Mouse (Mus musculus): ENCODE results near the gene Fbxl22.
A peak's percentile ranks its signal among the peaks of the same experiment; 100 is the strongest.

Gene Fbxl22

GRCm38 (mm10) chr9:66514256-66514770 lies at the start of gene Fbxl22:
Gene Fbxl22 (minus strand): TSS chr9:66514593.
- DNase-seq: peak; percentile 76 to 83

- no peak for DNase-seq
Observed at GRCm38 (mm10) chr9:66562215-66562614, 47.8 kb upstream of the Fbxl22 start.

GRCm38 (mm10) chr9:66561496-66561895 lies 47.1 kb upstream of the Fbxl22 start:
- no peak for DNase-seq

DNA sequence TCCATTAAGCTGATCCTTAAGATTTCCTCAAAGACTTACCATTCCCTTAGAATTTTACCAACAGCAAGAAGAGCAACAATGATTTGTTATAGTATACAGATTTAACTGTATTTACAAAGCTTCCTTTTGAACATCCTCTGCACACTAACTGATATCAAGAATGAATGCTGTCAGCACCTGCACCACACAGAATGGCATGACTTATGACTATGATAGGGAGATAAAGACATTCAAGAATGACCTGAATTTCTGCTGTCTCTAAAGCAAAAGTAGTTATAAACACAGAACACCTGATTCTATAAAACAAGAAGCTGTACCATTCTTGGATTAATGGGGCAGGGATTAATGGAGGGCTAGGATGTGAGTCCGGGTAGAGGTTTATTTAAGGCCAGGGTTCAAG lies 46.3 kb upstream of the Fbxl22 start:
- DNase-seq: no peak

DNA sequence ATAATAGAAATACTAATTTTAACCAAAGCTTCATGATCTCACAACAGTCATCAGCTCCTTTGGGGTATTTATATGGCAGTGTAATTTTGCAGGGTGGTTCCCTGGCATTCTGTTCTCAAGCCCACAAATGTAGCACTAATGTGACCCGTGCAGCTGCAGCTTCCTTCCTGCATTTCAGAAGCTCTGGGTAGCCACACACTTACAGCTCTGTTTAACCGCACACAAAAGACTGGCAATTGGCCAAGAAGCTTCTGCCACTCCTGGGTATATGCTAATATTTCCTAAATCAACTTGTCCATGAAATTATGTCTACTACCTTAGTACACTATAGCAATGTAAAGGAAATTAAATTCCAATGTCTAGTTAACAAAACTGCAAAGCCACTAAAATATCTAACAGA lies 45.9 kb upstream of the Fbxl22 start:
- peak; percentile 22 to 44 for DNase-seq

DNA sequence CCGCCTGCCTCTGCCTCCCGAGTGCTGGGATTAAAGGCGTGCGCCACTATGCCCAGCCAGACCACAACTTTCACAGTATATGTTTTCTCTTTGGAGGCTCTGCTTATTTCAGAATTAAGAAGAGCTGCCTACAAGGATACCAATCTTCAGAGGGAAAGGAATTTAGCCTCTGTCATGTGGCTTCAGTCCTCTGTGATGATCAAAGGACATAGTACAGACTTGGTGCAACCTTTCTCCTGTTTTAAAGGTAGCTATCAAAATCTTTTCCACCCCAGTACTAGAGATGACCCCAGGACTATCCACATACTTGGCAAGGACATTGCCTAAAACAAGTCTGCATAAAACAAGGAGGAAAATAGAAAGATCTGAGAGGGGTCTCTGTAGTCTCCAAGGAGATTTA lies 44.6 kb upstream of the Fbxl22 start:
- DNase-seq: no peak

DNA sequence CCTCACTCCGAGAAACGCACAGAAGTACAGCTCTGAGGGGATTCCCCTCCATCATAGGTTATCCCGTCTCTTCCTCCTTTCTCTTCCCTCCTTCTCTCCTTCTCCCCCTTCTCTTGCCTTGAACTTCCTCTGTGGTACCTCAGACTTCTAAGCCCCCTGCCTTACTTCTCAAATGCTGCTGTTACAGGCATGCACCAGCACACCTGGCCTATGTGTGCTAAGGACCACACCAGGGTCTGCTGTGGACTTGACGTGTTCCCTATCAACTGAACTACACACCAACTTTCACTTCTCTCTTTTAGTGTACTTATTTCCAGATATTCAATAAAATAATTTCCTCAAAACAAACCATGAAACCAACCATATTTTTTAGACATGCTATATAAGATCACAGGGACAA lies 28.4 kb upstream of the Fbxl22 start:
- no peak for DNase-seq

- no peak for DNase-seq
Observed at GRCm38 (mm10) chr9:66521595-66521994, 7.2 kb upstream of the Fbxl22 start.

DNA sequence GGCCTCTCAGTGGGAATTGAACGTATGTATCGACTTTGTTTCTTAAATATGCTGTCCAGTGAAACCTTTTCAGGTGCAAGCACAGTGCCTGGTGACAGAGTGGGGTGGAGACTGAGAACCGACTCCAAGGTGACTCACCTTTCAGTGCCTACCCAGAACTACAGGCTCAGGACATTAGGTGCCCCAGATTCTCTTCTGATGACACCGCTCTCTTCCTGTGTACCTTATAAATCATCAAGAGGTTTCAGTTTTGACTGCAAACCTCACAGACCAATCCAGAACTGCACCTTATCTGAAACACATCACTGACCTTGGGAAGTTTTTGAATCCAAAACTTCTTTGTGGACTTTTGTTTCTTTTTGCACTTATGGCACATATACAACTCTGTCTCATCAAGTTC lies 5.9 kb upstream of the Fbxl22 start:
- no peak for DNase-seq

- DNase-seq: no peak
Observed at GRCm38 (mm10) chr9:66518901-66519300, 4.5 kb upstream of the Fbxl22 start.

GRCm38 (mm10) chr9:66518251-66518650 lies 3.9 kb upstream of the Fbxl22 start:
- no peak for DNase-seq

DNA sequence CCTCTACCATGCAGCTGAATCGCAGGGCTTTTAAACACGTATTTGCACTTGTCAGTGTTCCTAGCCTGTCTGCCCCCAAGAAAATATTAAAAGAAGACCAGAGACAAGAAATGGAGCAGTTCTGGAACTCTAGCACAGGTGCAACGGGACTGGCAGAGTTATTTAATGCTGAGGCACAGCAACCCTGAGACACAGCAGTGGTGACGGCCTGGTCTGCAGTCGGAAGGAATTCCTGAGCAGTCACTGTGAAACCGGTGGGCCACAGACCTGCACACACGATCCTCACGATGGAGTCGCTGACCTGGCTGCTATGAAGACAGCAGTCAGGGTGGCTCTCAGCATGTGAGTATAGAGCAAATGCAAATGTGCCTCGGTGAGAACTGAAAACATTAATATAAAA lies 3.4 kb upstream of the Fbxl22 start:
- no peak for DNase-seq

DNA sequence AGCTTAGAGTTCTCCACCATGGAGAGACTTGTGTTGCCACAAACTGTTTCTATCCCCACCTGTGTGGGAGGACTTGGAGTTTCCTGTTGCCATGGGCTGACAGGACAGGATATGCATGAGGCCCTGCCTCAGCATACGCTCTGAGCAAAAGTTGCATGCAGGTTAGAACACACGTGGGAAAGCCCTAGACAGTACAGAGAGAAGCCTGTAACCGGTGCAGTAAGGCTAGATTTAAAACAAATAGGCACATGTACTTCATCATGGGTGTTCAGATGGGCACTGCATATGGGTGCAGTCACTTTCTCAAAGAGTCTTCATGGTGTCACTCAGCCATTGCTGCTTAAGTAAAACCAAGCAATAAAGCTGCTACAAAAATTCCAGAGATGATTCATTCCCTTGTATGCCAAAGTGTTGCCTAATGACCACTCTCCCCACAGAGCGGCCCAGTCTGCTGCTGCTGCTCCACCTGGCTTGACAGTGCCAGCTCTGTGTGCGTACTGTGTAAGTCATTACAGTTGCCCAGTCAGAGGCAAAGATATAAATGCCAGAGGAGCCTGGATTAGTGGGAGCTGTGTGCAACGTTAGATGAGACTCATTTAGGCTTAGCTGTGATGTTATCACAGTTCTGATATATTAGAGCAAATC lies 2.0 kb upstream of the Fbxl22 start:
- DNase-seq: no peak

DNA sequence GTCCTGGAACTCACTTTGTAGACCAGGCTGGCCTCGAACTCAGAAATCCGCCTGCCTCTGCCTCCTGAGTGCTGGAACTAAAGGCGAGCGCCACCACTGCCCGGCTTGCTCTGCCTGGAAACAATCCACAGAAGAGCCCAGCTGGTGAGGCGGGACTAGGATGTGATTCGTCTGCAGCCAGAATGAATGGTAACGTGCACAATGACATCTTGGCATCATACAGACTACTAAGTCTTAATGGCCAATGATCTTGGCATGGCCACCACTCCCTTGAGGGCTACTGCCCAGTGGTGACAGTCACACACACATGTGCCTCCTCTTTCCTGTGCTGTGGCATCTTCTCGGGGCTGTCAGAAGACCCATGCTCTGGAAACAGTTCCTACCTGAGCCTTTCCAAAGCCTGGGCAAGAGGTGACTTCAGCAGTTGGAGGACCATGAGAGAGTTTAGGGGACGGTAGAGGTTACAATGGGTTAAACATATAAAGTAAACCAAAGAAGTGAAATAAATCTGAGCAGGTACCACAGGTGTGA lies 1.4 kb upstream of the Fbxl22 start:
- DNase-seq: no peak

DNA sequence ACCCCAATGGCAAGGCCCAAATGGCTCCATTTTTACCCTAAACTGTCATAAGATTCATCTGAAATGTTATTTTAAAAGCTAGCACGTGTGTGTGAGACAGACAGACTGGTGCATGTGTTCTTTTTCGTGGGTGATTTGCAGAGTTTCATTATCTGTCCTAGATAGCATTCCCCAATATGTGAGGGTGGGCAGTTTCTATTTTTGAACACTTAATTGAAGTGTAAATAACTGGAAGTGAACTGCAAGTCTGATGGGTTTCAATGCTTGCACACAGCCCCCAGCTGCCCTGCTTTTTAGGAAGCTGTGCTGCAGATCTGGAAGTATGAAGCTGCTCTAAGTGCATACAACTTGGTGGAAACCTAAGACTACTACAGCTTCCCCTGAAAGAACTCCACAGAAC lies 722 bp upstream of the Fbxl22 start:
- DNase-seq: no peak

GRCm38 (mm10) chr9:66513661-66514255 lies 635 bp downstream of the Fbxl22 start:
- no peak for DNase-seq

GRCm38 (mm10) chr9:66513150-66513549 lies 1.2 kb downstream of the Fbxl22 start:
- DNase-seq: peak; percentile 20 to 40

GRCm38 (mm10) chr9:66512351-66512671 lies 2.1 kb downstream of the Fbxl22 start:
- peak; percentile 88 to 93 for DNase-seq

DNA sequence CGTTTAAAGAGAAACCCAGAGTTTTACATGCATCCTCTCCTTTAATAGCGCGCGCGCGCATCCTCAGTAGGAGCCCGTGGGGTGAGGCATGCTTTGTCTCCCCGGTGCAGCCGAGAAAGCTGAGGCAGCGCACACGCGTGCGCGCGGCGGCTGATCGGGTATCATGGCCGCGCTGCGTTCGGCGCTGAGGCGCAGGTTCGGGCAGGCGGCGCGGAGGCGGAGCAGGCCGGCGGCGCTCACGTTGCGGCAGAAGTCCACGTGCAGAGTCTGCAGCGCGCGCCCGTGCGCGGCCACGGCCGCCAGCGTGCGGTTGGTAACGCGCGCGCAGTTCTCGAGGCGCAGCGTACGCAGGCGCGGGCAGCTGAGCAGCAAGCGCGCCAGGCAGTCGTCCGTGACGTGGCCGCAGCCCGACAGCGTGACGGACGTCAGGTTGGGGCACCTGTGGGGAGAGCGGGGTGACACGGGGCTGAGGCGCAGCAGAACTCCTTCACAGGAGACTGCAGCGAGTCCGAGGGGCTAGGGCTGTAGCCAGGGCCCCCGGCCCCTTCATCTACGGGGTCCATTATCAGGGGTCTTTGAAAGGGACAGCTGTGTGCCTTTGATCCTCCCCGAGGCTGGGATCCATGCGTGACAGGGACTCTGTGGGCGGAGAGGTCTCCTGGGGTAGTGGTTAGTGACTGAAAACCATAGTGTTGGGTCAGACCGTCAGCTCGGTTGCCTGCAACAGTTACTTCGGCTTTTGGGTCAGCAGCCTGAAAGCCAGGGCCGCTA lies 2.6 kb downstream of the Fbxl22 start:
- peak; percentile 94 to 97 for DNase-seq

DNA sequence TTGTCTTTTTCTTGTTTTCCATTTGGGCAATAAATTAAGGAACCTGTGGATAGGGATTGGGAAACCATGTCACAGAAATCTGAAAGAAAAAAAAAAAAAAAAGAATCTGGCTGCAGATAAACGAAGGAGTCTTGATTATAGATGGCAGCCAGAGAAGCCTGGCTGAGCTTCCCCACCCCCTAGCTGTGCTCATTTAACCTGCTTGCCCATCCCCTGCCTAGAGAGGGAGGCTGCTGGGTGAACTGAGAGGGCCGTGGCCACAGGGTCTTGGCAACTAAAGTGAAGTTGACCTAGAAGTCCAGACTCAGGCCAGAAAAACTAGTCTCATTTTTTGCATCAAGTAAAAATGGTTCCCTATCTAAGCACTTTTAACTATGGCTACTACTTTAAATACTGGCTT lies 3.4 kb downstream of the Fbxl22 start:
- peak; percentile 40 to 55 for DNase-seq

- no peak for DNase-seq
Observed at GRCm38 (mm10) chr9:66510351-66510841, 4.0 kb downstream of the Fbxl22 start.

DNA sequence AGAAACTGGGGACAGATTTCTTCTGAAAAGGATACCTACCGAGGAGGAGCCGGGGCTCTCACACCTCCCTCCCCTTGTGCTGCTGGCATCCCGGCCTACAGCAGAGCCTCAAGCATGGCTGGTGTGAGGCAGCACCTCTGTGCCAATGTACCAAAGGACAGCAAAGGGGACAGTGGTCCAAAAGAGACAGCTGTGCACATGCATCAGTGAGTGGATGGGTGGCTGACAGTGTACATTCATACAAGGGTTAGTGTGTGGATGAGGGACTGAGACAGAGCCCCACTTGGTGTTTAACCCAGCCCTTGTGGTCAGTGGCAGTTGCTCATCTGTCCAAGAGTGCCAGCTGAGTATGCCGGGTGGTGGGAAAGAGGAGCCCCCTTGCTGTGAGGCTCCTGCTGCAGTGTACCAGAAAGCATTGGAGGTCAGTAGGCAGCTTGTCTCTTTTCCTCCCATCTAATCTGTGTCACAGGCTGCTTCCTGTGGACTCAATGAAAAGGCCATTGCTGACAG lies 5.4 kb downstream of the Fbxl22 start:
- no peak for DNase-seq

- DNase-seq: no peak
Observed at GRCm38 (mm10) chr9:66507684-66508083, 6.7 kb downstream of the Fbxl22 start.
